Mouse (Mus musculus): Measurements from ENCODE around the gene Rnf217.

The Rnf217 gene

DNA sequence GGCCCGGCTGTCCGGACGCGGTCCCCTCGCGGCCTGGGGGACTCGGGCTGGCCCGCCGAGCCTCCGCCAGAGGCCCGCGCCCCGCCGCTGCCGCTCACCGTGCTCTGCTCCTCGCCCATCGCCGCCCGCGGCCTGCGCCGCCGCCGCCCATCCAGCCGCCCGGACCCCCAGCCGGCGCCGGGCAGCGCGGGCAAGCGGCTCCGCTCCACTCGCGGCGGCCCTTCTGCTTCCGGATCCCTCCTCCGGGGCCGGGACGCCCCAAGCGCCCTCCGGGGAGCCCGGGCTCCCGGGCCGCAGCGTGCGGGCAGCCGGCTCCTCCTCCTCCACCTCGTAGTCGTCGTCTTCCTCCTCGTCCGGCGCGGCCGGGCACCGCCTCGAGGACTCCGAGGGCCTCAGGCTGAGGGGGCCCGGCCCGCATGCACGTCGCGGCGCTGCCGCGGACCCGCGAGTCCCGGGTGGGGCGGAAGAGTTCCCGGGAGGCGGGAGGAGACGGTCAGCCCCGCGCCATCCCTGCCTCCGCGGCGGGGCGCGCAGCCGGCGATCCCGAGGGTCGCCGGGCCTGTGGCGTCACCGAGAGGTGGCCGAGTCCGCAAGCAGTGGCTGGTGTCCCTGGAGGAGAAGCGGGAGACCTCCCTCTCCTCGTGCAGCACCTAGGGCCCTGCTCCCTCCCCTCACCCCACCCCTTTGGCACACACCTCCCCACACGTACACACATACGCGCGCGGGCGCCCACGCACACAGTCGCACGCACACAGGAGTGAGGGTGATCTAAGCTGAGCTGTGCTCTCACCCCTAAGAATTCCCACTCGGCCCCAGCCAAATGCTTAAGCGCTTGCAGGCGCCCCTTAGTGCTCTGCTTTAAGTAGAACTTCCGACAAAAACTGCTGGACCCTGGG lies at the start of gene Rnf217:
Gene Rnf217 (minus strand): TSS at position 119 of the 896 bp plus-strand sequence.
- peak; percentile 56 for DNase-seq (ENCODE audit: low read depth, low spot score)

- no peak for DNase-seq (ENCODE audit: low read depth, low spot score)
These were observed 38.3 kb upstream of the Rnf217 start for GRCm38 (mm10) chr10:31647270-31647669.

DNA sequence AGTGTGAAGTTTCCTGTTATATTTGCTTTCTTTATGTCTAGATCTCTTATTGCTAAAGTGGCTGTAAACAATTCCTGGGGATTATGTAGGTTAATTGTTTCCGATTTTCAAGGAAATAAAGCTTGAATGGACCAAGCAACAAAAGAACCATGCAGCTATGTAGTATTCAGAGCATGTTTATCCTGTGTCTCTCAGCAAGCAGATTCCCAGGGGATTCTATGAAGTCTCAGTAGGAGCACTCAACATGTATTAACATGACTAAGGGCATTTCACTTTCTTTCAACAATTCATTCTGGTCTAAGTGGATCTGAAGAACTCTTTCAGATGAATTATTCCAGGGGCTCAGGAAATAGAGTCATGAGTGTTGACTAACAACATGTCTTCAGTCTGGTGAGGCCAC lies 37.1 kb upstream of the Rnf217 start:
- no peak for DNase-seq (ENCODE audit: low read depth, low spot score)

DNA sequence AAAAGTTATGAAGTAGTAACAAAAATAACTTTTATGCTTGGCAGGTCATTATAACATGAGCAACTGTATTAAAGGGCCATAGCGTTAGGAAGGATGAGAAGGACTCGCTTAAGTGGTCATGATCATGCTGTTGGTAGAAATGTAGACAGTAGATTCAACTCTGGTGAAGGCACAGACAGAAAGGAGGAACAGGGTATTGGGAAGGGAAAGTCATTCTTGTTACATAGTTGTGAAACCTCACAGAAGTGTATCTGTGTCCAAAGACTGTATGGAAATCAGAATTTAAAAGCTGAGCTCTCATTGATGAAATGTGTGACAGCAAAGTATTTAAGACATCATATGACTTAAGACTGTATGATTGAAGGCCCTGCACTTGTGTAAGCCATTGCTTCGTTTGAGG lies 26.1 kb upstream of the Rnf217 start:
- no peak for DNase-seq (ENCODE audit: low read depth, low spot score)

DNA sequence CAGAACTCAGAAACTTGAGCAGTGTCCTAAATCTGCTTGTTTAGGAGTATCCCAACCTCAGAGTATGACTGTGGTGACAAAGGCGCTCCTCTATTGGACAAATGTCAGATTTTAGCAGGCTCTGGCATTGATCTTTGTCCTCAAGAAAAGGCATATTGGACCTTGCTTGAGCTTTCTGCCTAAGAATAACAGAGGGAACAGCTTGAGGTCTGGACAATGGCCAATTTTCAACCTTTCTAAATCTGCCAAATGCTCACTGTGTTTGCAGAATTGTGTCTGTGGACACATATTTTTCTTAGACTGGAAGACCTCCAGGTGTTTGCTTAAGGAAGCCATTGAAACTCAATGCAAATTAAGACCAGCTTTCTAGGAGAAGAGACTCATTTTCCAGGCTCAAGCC lies 23.0 kb upstream of the Rnf217 start:
- no peak for DNase-seq (ENCODE audit: low read depth, low spot score)

- peak; percentile 54 for DNase-seq (ENCODE audit: low read depth, low spot score)
These were observed 6.4 kb upstream of the Rnf217 start for GRCm38 (mm10) chr10:31615355-31615754.

- DNase-seq (ENCODE audit: low read depth, low spot score) = no peak
These were observed 5.1 kb upstream of the Rnf217 start for GRCm38 (mm10) chr10:31614111-31614510.

- peak; percentile 14 for DNase-seq (ENCODE audit: low read depth, low spot score)
These were observed 431 bp downstream of the Rnf217 start for GRCm38 (mm10) chr10:31608441-31609065.

DNA sequence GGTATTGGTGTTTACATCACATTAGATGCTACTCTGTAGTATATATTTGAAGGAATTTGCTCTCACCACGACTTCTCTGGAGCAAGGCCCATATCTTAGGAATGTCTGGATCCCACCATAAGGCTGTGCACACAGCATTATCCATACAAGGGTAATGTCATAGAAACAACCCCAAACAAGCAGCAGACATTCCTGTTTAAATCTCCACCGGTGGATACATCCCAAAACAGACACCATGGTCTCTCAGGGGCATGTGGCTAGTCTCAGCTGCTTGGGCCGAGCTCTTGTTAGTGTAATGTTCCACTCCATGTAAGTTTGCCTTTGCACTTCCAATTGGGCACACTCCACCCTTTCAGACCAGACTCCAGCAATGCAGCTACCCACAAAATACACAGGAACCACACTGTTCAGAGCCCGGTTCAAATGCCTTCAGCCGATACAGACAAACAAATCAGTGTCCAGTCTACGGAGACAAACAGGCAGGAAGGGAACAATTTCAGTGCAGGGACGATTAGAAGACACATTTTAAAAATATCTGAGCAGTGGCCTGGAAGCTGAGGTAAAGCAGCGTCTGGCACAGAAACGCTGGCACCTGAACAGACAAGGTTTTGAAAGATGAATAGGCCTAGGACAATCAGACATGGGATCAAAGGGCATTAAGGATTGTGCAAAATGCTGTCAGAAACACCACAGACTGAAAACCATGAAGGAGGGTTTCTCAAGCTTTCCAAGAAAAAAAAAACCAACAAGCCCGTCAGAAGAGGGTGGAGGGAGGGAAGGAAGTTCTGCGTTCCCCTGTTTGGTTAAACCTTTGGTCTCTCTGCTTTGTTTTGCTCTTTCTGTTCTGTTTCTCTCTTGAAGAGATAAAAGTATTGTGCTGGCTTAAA lies 1.8 kb downstream of the Rnf217 start:
- no peak for DNase-seq (ENCODE audit: low read depth, low spot score)

- DNase-seq (ENCODE audit: low read depth, low spot score) = no peak
These were observed 5.1 kb downstream of the Rnf217 start for GRCm38 (mm10) chr10:31603855-31604254.

DNA sequence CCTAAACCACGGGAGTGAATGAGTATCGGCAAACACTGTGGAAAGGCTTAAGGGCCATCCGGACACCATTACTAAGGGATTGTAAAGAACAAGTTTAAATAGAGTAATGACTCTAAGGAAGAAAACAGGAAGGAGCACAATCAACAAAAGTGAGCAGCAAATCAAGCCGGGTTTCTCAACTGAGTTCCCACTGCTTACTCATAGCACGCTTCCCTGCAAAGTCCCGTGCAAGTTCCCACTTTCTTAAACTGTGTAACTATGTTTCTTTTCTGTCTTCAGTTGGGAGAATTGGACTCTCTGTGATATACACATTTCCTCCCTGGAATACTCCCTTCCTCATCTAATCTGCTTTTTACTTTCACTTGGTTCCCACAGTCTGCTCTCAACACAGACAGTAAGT lies 8.9 kb downstream of the Rnf217 start:
- no peak for DNase-seq (ENCODE audit: low read depth, low spot score)

DNA sequence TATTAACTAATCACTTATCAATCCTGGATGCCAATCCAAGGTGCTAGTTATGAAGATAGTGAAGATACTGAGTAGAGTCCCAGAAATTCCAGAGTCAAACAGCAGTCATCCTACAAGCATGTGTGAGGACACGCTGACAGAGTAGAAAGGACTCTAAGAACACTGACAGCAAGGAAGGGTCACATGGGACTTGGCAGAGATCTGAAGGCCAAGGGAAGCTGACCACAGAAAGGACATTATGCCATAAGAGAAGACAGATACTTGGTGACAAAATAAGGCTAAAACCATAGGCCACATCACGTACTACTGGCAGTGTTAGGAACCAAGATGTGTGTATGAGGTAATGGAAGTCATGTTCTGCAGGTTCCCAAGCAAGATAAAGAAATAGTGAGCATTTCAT lies 11.1 kb downstream of the Rnf217 start:
- DNase-seq (ENCODE audit: low read depth, low spot score) = no peak

DNA sequence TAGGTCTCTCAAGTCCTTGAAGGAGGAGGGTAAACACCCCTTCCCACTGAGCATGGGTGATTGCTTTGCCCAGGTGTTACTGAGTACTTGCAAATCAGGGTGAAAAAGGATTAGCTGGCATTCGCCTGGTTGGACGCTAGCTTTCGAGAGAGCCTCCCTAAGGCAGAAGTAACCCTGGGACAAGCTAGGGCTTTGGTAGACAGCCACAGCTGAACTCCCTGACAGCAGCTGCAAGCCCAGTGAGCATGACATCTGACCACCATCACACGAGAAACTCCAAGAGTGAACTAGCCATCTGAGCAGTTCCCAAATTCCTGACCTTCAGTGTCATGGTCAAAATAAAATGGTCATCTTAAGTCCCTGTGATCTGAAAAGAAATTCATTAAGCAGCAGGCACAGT lies 12.2 kb downstream of the Rnf217 start:
- DNase-seq (ENCODE audit: low read depth, low spot score) = no peak

DNA sequence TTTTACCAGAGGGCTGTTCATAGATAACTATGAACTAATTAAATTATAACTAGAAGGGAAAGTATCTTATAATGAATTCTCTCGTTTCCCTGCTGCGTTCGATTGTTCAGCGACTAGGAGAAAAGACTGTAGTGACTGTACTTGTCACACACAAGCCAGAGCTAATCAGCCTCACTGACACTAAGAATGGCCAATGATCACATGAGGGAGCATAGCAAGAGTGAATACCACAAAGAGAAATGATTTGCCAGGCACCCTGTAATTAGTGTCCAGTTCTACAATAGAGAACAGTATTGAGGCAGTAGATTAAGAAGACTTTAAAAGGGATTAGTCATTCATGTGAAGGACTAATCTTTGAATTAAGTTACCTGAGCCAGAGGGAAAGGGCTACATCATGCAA lies 13.7 kb downstream of the Rnf217 start:
- no peak for DNase-seq (ENCODE audit: low read depth, low spot score)

DNA sequence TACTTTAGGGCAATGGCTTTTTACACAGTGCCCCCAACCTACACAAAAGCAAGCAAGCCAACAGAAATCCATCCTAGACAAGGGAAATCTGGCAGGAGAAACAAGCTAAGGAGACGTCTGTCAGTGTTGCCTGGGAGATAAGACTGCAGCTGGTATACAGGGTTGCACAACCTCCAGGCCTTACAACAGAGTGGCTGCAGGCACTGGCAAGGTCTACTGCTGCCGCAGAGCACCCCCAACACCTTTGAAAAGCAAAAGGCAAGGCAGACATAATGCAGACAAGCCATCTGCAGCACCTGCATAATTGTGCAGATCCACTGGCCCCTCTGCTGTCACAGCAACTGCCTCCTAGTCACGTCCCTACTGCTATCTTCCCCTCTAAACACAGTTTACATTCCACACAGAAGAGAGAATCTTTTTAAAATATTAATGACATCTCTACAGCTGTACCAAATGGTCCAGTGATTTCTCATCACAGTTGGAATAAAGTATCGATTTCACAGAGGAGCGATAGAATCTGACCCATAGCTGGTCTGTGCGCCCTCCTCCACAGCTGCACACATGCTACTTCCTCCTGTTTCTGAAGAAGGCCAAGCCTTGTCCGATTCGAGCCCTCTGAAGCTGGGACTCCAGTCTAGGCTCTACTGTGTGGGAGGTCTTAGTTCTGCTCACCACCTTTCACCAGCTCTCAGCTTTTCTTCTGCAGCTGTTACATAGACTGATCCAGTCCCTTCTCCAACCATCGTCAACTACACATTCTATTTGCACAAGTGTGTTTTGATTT lies 16.1 kb downstream of the Rnf217 start:
- DNase-seq (ENCODE audit: low read depth, low spot score) = no peak

GRCm38 (mm10) chr10:31592095-31592740 lies 16.8 kb downstream of the Rnf217 start:
- DNase-seq (ENCODE audit: low read depth, low spot score) = no peak

- DNase-seq (ENCODE audit: low read depth, low spot score) = no peak
These were observed 28.3 kb downstream of the Rnf217 start for GRCm38 (mm10) chr10:31580722-31581121.

DNA sequence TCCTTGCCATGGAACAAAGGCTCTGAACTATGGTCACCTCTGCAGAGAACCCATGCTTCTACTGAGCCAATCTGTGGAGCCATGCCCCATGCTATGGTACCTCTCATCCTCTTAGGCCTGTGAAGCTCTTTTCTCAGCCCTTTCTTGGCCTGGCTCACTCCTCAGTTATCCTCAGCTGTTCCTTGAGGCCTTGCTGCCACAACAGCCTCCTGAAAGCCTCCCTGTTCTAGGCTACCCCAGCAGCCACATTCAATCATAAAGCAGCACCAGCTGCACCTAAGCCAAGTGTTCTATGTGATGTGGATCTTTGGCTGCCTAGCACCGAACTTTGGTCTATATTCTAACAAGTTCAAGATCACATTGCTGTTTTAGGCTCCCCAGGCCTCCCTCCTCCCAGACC lies 28.9 kb downstream of the Rnf217 start:
- DNase-seq (ENCODE audit: low read depth, low spot score) = no peak

DNA sequence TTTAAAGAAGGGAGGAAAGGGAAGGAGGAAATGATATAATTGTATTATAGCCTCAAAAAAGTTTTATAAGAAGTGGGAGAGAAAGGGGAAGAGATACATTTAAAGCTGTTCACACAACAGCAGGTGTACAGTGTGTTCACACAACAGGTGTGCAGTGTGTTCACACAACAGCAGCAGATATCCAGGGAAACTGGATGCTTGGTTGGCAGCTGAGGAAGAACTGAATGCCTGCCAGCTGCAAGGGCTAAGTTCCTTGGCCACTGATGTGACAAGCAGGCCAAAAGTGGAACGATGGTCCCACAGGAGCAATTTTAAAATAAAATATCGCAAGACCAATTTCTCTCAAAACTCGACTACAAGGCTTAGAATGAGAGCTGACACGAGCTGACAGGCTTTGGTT lies 35.7 kb downstream of the Rnf217 start:
- no peak for DNase-seq (ENCODE audit: low read depth, low spot score)

DNA sequence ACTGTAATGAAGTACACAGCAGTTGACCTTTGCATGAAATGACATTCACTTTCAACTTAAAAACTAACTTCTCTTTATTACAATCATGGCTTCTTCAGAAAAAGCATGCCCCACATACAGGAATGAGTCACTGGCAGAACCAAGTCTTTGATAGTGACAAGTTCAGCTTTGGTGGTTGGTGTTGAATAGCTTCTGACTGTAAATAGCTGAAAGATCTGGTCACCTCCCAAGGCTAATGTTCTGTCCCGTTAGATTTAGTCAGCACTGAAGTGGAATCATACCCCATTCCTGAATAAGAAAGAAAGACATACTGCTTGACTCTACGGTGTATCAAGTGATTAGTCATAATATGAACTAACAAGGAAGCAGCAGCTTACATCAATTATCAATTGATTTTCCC lies 51.7 kb downstream of the Rnf217 start:
- no peak for DNase-seq (ENCODE audit: low read depth, low spot score)

- no peak for DNase-seq (ENCODE audit: low read depth, low spot score)
These were observed 53.5 kb downstream of the Rnf217 start for GRCm38 (mm10) chr10:31555433-31555960.
